Mouse (Mus musculus) right cerebral cortex, postnatal 36 days (tissue): ENCODE results near the gene Armc8.
"Not testable (repeated sequence)": the region's sequence is repeated elsewhere in the genome, so short reads cannot be mapped to it uniquely, and the experiment has no call there.

Experiments used
- DNase-seq, 2 experiments: peaks; one replicate each; pipeline ENCODE4 v3.0.0; 2022; ENCODE audit warnings: low spot score in 2 of 2, mixed read lengths in 1 of 2

Armc8 gene

DNA sequence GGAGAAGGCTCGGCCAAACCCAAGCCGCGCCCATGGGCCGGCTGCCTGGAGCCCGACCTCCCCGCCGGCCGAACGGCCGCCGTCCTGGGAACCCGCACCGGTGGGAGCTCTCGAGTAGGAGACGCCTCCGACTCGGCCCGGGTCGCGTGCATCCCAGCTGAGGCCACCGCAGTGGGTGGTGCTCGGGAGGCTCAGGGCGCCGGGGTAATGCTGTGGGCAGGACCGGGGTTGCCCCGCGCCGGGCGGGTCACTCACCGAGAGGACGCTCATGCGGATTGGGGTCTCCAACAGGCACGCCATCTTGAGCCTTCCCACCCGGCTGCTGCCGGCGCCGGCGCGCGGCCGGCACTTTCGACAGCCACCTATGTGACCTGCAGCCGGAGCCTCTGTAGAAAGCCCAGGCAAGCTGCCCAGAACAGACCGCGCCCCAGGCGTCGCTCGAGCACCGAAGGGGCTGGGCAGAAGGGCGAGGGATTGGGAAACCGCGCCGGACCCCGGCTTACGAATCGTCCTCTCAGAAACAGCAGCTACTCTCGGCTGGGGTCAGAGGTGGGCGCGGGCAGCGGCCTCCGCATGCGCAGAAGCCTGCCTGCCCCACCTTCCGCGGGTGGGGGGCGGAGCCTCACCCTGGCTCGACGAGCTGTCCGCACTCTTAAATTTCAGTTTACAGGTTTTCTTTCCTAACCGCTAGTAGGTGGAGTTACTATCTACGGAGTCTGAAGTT is at the start of gene Armc8:
TSS of gene Armc8 (minus strand) at position 553 of the 724 bp plus-strand sequence.
- DNase-seq, result peak; percentile 80 to 86

DNA sequence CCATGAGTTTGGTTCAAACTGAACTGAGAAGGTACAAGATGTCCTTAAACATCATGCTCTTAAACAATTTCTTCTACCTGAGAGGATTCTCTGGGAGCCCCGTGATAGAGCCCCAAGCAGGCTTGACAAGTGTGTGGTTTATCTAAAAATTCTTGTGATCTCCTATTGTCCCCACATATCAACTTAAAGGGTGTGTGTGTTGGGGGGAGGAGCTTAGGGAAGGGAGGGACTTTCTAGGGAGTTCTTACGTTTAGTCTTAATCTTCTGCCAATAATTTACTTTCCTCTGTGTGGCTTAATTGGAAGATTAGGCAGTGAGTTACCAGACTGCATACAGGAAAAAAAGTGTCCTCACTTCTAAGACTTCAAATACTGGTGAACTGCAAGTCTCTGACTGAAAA is 43.5 kb upstream of the Armc8 start, which contains the start of gene A4gnt:
TSS of gene A4gnt (plus strand) at position 301 of the 400 bp plus-strand sequence.
- DNase-seq, result no peak

DNA sequence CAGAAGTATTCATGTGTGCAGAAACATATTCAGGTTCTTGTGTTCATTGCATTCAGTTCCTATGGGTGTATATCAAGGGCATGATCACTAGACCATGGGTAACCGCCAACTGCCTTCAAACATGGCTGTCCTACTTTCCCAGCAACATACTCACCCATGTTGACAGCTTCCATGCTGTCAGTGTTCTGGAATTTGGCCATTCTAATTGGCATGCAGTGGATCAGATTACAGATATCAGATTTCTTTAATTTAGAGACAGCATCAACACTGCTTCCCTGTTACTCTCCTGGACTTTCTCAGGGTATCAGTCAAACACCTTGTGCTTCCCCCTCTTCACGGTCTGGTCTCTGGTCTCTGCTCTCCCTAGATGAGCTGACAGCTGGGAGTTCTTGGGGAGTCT is 34.9 kb upstream of the Armc8 start:
- DNase-seq, result no peak

DNA sequence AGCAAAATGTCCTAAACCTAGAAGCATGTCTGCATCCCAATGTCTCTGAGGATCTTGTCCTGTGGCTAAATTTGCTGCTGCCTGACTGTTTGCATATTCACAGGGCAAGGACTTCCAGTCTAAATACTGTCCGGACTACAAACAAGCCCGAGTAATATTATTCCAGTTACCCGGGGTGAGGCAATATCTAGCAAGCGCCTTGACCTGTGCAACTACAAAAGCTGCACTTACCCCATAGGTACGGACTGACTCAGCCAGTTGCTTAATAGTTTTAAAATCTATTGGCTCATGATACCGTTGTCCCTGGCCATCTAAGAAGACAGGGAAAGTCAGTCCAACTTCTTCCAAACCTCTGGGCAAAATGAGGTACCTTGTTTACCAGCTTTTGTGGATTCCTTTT is 30.4 kb upstream of the Armc8 start:
- DNase-seq, result not testable (repeated sequence)

DNA sequence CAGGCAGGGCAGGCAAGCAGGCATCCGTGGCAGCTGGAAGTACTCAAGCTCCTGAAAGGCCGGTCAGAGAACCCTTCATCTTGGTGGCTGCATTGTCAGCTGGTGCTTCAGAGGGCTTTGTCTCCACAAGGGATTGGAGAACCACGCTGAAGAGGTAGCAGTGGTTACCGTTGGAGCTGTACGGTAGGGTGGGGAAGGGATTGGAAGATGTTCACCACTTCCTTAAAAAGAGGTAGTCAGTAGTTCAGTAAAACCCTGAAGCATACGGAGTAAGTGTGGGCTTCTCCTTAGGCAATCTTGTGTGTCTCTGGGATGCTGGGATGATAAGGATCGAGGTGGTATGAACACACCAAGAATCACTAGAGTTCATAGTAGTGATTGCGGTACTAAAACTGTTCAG is 22.4 kb upstream of the Armc8 start:
- no peak for DNase-seq

DNA sequence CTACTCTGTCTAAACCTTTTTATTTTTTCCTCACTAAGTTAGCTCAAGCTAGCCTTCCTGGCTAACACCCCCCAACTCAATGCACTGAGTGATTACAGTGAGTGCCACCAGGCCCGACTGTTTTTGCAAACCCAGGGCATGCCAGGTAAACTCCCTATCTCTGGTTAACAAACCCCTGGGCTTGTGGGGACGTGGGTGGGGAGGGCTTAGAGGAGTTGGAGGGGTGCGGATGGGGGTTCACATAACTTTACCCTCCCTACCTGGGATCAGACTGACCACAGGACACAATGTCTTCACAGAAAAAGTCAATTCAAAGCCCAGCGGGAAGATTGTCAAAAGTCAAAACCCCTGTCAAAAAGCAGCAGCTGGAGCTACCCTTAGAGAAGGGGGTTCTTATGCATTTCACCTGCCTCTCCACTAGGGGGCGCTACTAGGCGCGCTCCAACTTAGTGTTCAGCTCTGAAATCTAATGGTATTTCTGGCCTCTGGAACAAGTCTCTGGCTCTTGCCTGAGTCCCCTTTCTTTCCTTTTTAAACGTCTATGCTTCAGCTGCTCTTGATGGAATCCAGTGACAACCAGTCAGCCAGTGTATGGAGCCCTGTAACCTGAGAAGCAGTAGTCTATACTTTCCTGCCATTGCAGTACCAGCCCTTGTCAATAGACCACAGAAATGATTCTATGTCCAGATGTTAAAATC is 19.0 kb upstream of the Armc8 start:
- DNase-seq, result no peak

DNA sequence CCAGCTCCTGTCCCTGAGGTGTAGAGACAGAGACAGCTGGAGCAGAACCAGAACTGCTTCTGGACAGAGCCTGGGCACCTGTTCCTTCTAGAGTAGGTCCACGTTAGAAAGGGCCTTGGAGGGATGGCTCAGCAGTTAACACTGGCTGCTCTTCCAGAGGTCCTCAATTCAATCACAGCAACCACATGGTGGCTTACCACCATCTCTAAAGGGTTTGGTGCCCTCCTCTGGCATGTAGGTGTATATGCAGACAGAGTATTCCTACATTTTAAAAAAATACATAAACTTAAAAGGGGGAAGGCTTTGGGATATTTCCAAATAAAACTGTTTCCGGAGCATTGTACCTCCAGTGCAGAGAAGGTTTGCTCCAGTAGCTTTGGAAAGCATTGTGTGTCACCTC is 12.0 kb upstream of the Armc8 start:
- DNase-seq, result no peak

DNA sequence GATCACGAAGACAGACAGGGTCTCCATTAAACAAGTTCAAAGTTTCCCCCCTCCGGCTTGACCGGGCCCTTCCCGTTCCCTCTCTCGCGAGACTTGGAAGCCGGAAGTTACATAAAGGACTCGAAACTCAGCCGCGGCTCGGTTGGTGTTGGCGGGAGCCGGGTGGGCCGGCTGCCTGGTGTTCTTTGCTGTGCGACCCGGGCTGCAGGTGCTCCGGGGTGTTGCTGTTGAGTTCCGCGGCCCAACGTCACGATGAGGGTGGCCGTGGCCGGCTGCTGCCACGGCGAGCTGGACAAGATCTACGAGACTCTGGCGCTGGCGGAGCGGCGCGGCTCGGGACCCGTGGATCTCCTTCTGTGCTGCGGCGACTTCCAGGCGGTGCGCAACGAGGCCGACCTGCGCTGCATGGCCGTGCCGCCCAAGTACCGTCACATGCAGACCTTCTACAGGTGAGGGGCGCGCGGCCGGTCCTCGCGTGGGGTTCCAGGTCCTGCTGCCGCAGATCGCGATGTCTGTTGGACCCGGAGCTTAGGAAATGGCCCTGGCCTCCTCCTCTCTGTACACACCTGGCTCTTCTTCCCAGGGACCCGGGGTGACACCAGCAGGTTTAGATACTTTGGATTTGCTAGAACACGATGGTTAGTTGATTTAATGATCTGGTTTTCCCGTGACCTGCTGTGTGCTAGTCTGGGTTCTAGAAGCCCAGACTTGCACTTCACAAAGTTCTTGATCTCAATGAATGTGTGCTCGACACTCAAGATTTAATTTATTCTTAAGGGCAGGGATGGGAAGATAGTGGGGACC is 7.2 kb upstream of the Armc8 start, which contains the start of gene Dbr1:
TSS of gene Dbr1 (plus strand) at position 123 of the 804 bp plus-strand sequence.
- DNase-seq, result peak; percentile 84 to 87

DNA sequence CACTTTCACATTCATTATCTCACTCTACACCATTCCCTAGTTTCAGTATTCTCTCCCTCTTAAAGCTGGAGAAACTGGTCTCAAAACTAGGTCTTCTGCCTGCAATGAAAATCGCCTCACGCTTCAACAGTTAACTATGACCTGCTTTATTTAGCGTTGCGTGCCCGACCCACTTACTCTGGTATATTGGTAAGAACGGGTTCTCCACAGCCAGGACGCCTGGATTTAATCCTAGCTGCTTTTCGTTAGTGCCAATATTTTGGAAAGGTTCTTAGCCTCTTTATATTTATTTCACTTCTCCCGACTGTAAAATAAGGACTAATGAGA is 335 bp upstream of the Armc8 start:
- no peak for DNase-seq

DNA sequence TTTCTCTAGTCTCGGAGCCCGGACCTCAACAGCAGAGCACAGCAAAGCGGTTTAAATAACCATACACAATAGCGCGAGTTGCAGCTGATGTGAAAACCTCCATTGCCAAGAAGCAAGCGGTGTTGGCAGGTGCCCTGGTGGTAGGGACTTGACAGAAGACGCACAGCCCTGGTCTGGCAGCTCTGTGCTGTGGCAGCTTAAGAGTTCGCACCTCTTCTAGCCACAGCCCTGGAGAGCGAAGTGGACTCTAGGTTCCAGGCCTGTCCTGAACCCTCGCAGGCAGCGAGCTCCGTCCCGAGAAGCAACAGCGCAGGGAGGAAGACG is 714 bp downstream of the Armc8 start:
- DNase-seq, result no peak

DNA sequence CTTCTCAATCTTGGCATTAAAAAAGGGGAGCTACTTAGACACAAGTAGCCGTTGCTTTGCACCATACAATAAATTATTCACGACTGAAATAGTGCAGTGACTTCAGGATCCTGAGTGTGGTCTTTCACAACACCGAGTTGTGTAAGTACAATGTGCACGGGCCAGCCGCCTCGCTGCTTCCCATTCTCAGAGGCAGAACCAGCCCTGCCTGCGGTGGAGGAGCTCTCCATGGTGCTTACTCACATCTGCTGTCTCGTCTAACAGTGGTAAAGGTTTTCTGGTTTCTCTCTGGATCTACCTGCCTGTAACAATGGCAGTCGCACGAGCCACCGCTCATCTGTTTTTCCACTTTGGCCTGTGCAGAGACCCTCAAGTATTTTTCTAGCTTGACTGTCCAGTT is 5.0 kb downstream of the Armc8 start:
- no peak for DNase-seq

DNA sequence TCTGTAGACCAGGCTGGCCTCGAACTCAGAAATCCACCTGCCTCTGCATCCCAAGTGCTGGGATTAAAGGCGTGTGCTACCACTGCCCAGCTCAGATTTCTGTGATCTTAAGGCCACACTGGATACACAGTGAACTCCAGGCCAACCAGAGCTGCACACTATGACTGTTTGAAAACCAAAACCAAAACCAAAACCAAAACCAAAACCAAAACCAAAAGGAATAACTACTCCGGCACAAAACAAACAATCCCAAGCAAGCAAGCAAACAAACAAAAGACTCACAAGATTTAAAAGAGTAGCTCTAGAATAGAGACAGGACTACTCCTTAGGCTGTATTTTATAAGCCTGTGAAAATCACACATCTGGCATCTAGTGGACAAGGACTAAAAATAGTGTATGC is 8.3 kb downstream of the Armc8 start:
- DNase-seq, result no peak

DNA sequence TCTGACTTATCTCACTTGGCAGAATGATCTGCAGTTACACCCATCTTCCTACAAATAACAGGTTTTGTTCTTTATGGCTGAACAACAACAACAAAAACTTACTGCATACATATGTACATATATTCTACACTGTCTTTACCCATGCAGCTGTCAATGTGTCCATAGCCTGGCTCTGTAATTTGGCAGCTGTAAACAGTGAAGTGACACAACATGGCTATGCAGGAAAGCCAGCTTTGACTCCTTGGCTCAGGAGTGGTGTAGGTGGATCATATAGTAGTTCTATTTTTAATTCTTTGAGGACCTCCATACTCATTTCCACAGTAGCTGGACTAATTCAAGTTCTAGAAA is 9.2 kb downstream of the Armc8 start:
- no peak for DNase-seq

DNA sequence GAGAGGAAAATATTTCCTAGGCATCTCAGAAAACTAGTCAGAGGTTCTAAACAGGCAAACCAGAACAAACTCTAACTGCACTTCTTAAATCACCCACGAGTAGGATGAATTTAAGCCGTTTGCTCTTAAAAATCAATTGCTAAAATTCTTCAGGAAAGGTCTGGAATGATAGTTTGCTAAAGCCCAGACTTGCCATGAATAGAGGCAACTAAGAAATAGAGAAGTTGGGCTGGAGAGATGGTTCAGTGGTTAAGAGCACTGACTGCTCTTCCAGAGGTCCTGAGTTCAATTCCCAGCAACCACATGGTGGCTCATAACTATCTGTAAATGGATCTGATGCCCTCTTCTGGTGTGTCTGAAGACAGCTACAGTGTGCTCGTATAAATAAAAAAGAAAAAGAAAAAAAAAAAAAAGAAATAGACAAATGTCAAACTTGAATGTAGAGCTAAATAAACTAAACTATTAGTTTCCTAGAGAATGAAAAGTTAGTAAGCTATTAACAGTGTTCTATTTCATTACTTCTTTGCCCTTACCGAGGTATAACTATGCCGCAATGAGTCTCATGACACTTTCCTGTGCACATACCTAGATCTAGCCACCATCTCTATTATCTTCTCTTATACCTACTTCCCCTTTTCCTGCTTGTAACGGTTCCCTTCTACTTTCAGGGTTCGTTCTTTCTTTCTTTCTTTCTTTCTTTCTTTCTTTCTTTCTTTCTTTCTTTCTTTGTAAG is 9.7 kb downstream of the Armc8 start:
- no peak for DNase-seq

DNA sequence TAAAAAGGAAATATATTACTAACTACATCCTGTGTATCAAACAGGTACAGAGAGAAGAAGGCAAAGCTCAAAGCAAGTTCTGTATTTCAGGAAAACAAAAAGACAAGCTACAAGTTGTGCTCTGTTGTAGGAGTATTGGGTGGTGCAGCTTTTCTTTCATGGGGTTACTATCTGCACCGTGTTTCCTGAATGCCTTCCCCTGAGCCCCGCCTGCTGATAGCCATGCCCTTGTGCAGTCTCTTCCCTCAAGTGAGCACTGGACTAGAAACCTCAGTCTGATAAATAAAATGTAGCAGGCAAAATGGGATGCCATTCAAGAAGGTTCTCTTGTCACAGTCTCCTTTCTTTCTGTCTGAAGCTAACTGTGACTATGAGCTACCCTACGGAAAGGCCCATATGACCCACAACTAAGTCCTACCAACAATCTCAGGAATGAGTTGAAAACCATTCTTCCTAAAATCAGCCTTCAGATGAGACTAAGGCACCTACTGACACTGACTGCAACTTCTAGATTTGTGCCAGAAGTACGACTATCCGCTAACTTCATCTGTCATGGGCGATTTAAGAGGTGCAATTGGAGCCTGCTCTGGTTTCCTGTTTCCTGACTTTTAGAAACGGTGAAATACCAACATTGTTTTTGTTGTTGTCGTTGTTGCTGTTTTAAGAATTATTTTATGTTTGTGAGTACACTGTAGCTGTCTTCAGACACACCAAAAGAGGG is 11.0 kb downstream of the Armc8 start:
- DNase-seq, result no peak

DNA sequence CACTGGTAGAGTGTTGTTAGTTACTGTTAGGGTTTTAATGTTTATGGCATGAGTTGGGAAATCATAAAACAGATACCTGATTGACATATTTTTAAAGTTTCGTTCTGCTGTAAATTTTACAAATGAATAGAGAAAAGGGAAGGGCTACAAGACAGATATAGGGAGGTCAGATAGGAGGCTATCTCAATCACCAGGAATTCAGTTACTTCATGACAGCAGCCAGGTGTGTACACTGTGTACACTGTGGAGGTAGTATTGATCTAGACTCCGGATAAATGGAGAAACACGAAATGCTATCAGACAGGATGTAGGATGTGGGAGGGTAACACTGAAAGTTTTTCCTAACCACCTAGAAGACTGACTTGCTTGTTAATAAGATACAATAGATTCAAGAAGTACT is 13.4 kb downstream of the Armc8 start:
- no peak for DNase-seq

DNA sequence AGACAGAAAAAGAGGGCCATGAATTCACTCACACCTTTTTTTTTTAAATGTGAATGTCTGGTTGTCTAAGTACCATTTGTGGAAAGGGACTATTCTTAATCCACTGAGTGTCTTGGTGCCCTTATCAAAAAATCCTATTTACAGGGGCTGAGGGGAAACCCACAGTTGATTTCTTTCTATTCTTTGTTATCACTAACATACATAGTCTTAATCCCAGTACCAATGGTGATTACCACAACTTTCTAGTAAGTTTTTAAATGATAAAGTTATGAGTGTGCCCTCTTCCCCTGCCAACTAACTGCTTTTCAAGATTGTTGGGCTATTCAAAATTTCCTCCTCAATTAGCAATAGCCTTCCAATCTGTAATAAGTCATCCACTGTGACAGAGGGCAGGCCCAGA is 14.6 kb downstream of the Armc8 start:
- DNase-seq, result no peak

DNA sequence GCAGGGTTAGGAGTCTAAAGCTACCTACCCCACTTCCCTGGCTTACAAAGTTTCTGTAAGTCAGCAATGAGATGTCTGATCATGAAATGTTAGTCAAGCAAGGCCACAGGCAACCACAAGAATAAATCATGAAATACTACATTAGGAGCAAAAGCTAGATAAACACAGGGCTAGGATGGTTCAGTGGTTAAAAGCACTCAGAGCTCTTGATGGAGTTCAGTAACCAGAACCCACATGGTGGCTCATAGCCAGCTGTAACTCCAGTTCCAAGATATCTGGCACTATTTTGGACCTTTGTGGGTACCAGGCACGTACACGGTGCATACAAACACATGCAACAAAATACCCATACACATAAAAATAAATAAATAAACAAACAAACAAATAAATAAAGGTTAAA is 15.7 kb downstream of the Armc8 start:
- DNase-seq, result no peak

DNA sequence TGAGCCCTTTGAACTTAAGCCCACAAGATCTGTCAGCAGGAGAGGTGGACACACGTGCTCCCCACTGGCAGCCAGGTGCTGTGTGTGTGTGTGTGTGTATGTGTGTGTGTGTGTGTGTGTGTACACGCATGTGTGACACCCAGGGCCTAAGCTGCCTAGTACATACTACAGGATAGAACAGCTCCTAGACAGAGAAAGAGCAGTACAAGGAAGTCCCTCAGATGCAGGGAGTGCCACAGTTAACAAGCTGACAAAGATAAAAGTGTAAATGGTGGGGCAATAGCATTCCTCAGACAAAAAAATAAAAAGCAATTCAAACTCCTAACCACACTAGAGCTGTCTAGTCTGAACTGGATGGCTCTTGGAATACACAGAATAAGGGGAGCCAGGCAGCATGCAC is 16.6 kb downstream of the Armc8 start:
- no peak for DNase-seq

DNA sequence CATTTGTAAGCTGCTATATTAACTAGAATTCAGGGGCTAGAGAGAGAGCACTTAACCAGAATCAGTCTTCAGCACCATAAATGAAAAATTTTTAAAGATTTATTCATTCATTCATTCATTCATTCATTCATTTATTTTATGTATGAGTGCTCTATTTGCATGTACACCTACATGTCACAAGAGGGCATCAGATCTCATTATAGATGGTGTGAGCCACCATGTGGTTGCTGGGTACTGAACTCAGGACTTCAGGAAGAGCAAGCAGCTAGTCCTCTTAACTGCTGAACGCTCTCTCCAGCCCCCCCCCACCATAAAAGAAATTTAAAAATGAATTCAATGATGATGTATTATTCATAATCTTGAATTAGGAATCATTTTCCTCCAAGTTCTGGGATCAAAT is 22.4 kb downstream of the Armc8 start:
- DNase-seq, result no peak

DNA sequence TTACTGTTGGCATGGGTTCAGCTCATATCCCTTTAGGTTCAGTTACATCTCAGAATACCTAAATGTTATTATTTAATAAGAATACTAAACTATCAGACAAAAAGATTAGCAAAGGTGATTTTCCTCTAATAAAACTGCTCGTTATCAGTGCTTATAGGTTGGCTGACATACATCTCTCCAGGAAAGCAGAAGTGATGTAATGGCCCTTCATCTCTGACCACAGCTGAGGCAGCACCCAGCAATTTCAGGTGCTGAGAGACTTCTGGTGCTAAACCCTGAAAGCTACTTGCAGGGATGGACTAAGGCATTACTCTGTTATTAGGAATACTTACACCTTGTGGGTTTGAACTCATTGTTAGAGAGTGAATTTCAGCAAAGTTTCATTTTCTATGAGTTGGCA is 36.8 kb downstream of the Armc8 start:
- no peak for DNase-seq

DNA sequence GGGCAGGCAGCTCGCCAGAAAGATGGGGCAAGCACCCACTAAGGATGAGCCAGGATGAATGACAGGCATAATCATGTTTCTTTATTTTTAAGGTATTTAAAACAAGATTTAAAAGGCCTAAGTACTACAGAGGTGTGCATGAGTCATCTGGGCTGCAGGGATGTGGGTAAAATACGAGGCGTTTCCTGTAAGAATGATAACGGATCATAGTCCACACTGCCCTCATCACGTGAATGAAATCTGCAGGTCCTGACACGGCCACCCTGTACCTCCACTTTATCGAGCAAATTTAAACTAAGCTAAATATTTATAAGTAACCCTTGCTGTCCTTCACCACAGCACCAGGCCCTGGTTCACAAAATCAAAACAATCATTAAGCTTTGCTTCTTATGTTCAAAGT is 62.8 kb downstream of the Armc8 start:
- no peak for DNase-seq
